Mouse (Mus musculus) kidney, embryonic 16.5 days (tissue): ENCODE measurements around the gene Pnpla7. TPM values are rescaled to one million over a fixed set of nuclear protein-coding genes. Genes with fewer than 3 reads are reported as not detected.

Experiments used
- ATAC-seq: fragments of 200-750 bp; cut with Nextera tagmentation; 2 replicates; pipeline ENCODE4 v1.8.0; 2017; ENCODE audit warnings: moderate TSS enrichment; ENCODE audit not compliant: low FRiP score, low TSS enrichment
- H3K27ac ChIP-seq: fragments of 300-500 bp; sonication (generic); 2 replicates; pipeline ENCODE4 v1.5.1; 2014; ENCODE audit warnings: low read length
- H3K27me3 ChIP-seq: fragments of 300-500 bp; sonication (generic); 2 replicates; pipeline ENCODE4 v1.6.1; 2014; ENCODE audit warnings: low read length, control low read depth, mixed read lengths; ENCODE audit not compliant: insufficient read depth
- H3K36me3 ChIP-seq: fragments of 300-500 bp; sonication (generic); 2 replicates; pipeline ENCODE4 v1.6.1; 2014; ENCODE audit warnings: low read length, control low read depth, mixed read lengths; ENCODE audit not compliant: insufficient read depth
- H3K4me1 ChIP-seq: fragments of 300-500 bp; sonication (generic); 2 replicates; pipeline ENCODE4 v1.6.1; 2014; ENCODE audit warnings: low read length, control low read depth, mixed read lengths; ENCODE audit not compliant: insufficient read depth
- H3K4me2 ChIP-seq: fragments of 300-500 bp; sonication (generic); replicated peaks from 2 replicates; pipeline ENCODE4 v1.6.1; 2014; ENCODE audit warnings: low read depth, low read length
- H3K4me3 ChIP-seq: fragments of 300-500 bp; sonication (generic); 2 replicates; pipeline ENCODE4 v1.5.1; 2014; ENCODE audit warnings: mild to moderate bottlenecking, low read length
- H3K9ac ChIP-seq: fragments of 300-500 bp; sonication (generic); replicated peaks from 2 replicates; pipeline ENCODE4 v1.6.1; 2014; ENCODE audit warnings: low read length
- H3K9me3 ChIP-seq: fragments of 300-500 bp; sonication (generic); 2 replicates; pipeline ENCODE4 v1.6.1; 2016; ENCODE audit warnings: low read length, control low read depth
- WGBS: fragments of 180-500 bp; shearing (Covaris S2); extraction: QIAGEN DNeasy Blood & Tissue Kit; methylation state at CpG from one replicate; pipeline ENCODE4 v1.1.7; 2014; 5-methylcytosine and 5-hydroxymethylcytosine counted together
- polyA plus RNA-seq: library from polyadenylated mRNA; unstranded; fragments of >200 nt; fragmentation: Nextera tagmentation; extraction: Ambion mirVana; gene quantifications from 2 replicates; pipeline ENCODE4 v1.2.1, GENCODE M21; 2015

Gene Pnpla7
- polyA plus RNA-seq, 1 experiment from 2014 or later = 8.4 TPM

GRCm38 (mm10) chr2:25064285-25064684, 88.5 kb downstream of the Pnpla7 start:
- Histone ChIP-seq H3K36me3 (peaks cover 34% of the 10 kb centered on the region), H3K9ac (no peak overlapping the region), H3K9me3 (no peaks in the 10 kb centered on the region), H3K4me2 (no peak overlapping the region), H3K4me3 (no peak overlapping the region), H3K27me3 (no peaks in the 10 kb centered on the region), H3K4me1 (0 out of 2 replicates have a peak, but pooled peaks cover 2% of the 10 kb centered on the region), H3K27ac (no peak overlapping the region)
- WGBS = 90% methylated on average over 1 of the region's 1 CpGs
- no peak for ATAC-seq

DNA sequence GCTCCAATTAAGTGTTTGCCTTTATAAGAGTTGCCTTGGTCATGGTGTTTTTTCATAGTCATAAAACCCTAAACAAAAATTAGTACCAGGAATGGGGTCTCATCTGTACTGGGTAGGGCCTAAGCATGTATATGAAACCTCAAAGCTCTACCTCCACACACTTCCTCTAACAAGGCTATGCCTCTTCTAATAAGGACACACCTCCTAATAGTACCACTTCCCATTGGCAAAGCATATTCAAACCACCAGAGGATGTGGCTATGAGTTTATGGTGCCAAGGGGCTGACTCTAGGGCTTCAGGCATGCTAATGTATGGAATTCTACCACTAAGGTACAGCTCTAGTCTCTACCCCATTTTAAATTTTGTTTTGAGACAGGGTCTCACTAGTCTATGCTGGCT, 89.7 kb downstream of the Pnpla7 start:
- no peaks in the 10 kb centered on the region for H3K9me3 ChIP-seq
- no peaks in the 10 kb centered on the region for H3K27me3 ChIP-seq
- no peak overlapping the region for H3K4me2 ChIP-seq
- peaks cover 22% of the 10 kb centered on the region for H3K36me3 ChIP-seq
- 0 out of 2 replicates have a peak, but pooled peaks cover 5% of the 10 kb centered on the region for H3K4me1 ChIP-seq
- H3K9ac ChIP-seq = no peak overlapping the region
- no peak overlapping the region for H3K4me3 ChIP-seq
- no peak overlapping the region for H3K27ac ChIP-seq
- no peak for ATAC-seq

DNA sequence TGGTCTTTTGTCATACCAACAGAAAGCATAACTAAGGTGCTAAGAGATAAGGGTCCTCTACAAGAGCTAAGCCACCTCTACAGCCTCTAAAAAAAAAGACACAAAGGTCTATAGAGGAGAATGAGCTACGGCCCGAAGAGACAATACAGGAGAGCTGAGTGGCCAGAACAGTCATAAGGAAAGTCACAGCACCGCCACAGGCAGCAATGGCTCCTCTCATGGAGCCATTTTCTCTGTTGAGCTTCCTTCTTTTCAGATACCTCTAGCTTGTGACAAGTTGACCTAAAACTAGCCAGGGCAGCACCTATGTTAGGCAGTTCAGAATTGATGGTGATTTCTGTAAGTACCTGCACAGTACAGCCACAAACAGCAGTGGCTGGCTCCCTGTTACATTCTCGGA, 90.7 kb downstream of the Pnpla7 start:
- no peaks in the 10 kb centered on the region for H3K27me3 ChIP-seq
- H3K4me2 ChIP-seq = no peak overlapping the region
- no peaks in the 10 kb centered on the region for H3K9me3 ChIP-seq
- 81% methylated on average over 4 of the region's 4 CpGs for WGBS
- H3K4me1 ChIP-seq = 0 out of 2 replicates have a peak, but pooled peaks cover 5% of the 10 kb centered on the region
- H3K27ac ChIP-seq = no peak overlapping the region
- peaks cover 13% of the 10 kb centered on the region for H3K36me3 ChIP-seq
- no peak overlapping the region for H3K9ac ChIP-seq
- ATAC-seq = no peak
- H3K4me3 ChIP-seq = no peak overlapping the region

GRCm38 (mm10) chr2:25069537-25069936, 93.7 kb downstream of the Pnpla7 start:
- ATAC-seq = no peak
- WGBS = 76% methylated on average over 4 of the region's 4 CpGs
- no peak overlapping the region for H3K9ac ChIP-seq
- H3K4me3 ChIP-seq = no peak overlapping the region
- H3K4me2 ChIP-seq = no peak overlapping the region
- H3K9me3 ChIP-seq = no peaks in the 10 kb centered on the region
- no peaks in the 10 kb centered on the region for H3K27me3 ChIP-seq
- H3K27ac ChIP-seq = no peak overlapping the region
- no peaks in the 10 kb centered on the region for H3K36me3 ChIP-seq
- H3K4me1 ChIP-seq = 0 out of 2 replicates have a peak, but pooled peaks cover 7% of the 10 kb centered on the region

- Histone ChIP-seq H3K9me3 (no peaks in the 10 kb centered on the region), H3K4me2 (no peak overlapping the region), H3K27ac (no peak overlapping the region), H3K36me3 (no peaks in the 10 kb centered on the region), H3K4me1 (peaks cover 19% of the 10 kb centered on the region), H3K4me3 (no peak overlapping the region), H3K27me3 (no peaks in the 10 kb centered on the region), H3K9ac (no peak overlapping the region)
- no peak for ATAC-seq
- WGBS = 82% methylated on average over 4 of the region's 4 CpGs
These were observed 96.6 kb downstream of the Pnpla7 start for GRCm38 (mm10) chr2:25072398-25072797.

- peak overlapping the region; percentile 38; the same call in 1 of the 2 replicates for H3K27ac ChIP-seq
- no peaks in the 10 kb centered on the region for H3K36me3 ChIP-seq
- H3K4me3 ChIP-seq = no peak overlapping the region
- H3K4me1 ChIP-seq = peaks cover 14% of the 10 kb centered on the region
- H3K27me3 ChIP-seq = no peaks in the 10 kb centered on the region
- no peak overlapping the region for H3K4me2 ChIP-seq
- no peak overlapping the region for H3K9ac ChIP-seq
- 46% methylated on average over 4 of the region's 4 CpGs for whole genome bisulfite sequencing
- no peaks in the 10 kb centered on the region for H3K9me3 ChIP-seq
- ATAC-seq = peak; percentile 73; the same call in 1 of the 2 replicates
These were observed 99.7 kb downstream of the Pnpla7 start for GRCm38 (mm10) chr2:25075506-25075905.

DNA sequence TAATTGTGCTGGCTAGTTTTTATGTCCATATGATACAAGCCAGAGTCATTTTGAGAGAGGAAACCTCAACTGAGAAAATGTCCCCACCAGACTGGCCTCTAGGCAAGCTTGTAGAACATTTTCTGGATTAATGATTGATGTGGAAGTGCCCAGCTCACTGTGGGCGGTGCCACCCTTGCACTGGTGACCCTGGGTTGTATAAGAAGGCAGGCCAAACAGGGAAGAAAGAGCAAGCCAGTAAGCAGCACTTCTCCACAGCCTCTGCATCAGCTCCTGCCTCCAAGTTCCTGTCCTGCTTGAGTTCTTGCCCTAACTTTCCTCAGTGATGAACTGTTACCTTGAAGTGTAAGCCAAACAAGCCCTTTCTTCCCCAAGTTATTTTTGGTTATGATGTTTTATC, 103.1 kb downstream of the Pnpla7 start:
- H3K9me3 ChIP-seq = no peaks in the 10 kb centered on the region
- H3K27ac ChIP-seq = peak overlapping the region; percentile 63
- WGBS = 63% methylated on average over 1 of the region's 1 CpGs
- H3K4me2 ChIP-seq = no peak overlapping the region
- ATAC-seq = no peak
- H3K9ac ChIP-seq = no peak overlapping the region
- no peak overlapping the region for H3K4me3 ChIP-seq
- peaks cover 11% of the 10 kb centered on the region for H3K4me1 ChIP-seq
- no peaks in the 10 kb centered on the region for H3K27me3 ChIP-seq
- no peaks in the 10 kb centered on the region for H3K36me3 ChIP-seq

DNA sequence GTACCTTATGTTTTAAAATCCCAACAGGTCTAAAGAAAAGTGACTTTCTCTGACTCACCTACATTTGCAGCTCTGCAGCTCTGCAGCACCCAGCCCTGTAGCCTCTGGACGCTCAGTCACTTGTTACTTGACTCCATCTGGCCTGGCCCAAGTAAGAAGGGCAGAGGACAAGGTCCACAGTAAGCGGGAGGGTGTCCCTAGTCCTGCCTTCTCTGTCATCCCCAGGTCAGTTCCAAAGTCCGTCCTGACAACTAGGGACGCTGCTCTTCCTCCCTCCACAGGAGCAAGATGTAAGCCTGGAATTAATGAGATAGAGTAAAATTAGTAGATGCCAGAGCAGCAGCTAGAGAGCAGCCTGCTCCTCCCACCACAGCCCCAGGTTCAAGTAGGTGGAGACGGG, 104.2 kb downstream of the Pnpla7 start, which contains the start of gene Entpd8:
Gene Entpd8, plus strand, starts transcription at position 229 of the 400 bp plus-strand sequence.
- Histone ChIP-seq H3K4me2 (peak within 1 kb of the TSS; percentile 17; the same call in 1 of the 2 replicates), H3K4me1 (peaks cover 9% of the 10 kb centered on the region), H3K4me3 (no peak within 1 kb of the TSS), H3K9ac (no peak within 1 kb of the TSS), H3K36me3 (no peaks in the 10 kb centered on the region), H3K9me3 (no peaks in the 10 kb centered on the region), H3K27ac (peak within 1 kb of the TSS; percentile 67), H3K27me3 (no peaks in the 10 kb centered on the region)
- WGBS = 43% methylated on average over 5 of the region's 5 CpGs
- ATAC-seq = peak; percentile 93

DNA sequence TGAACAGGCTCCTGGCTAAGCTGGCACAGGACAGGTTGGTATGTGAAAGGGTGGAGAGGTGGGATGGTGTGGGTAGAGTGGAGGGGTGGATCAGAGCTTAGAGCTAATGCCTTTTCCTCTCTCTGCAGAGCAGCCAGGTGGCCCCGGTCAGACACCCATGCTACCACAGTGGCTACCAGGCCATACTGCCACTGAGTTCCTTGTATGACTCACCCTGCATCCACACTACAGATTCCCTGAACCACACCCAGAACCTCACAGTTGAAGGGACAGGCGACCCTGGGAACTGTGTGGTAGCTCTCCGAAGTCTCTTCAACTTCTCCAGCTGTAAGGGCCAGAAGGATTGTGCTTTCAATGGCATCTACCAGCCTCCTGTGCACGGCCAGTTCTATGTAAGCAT, 107.9 kb downstream of the Pnpla7 start:
- Histone ChIP-seq H3K4me3 (no peak overlapping the region), H3K27me3 (no peaks in the 10 kb centered on the region), H3K9ac (no peak overlapping the region), H3K4me1 (no peaks in the 10 kb centered on the region), H3K4me2 (no peak overlapping the region), H3K27ac (no peak overlapping the region), H3K9me3 (no peaks in the 10 kb centered on the region), H3K36me3 (no peaks in the 10 kb centered on the region)
- no peak for ATAC-seq
- 79% methylated on average over 4 of the region's 4 CpGs for WGBS

DNA sequence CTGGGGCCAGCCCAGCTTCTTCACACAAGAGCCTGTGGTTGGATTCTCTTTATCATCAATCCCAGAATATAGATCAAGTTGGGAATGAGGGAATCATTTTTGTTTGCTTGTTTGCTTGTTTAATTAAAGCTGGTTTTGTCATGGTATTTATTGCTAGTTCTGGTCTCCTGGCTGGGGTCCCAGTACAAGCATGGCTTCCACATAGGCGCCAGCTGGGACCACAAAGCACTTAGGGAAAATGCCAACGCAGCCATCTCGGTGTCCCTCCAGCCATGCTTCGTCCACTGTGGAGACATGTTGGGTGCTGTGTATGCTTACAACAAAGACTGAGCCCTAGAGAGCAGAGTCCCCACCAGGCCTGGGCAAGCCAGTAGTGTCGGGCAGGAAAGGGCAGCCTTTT, 109.7 kb downstream of the Pnpla7 start:
- Histone ChIP-seq H3K4me1 (no peaks in the 10 kb centered on the region), H3K27ac (no peak overlapping the region), H3K4me3 (no peak overlapping the region), H3K27me3 (no peaks in the 10 kb centered on the region), H3K9me3 (no peaks in the 10 kb centered on the region), H3K9ac (no peak overlapping the region), H3K4me2 (no peak overlapping the region), H3K36me3 (no peaks in the 10 kb centered on the region)
- 87% methylated on average over 5 of the region's 5 CpGs for WGBS
- no peak for ATAC-seq
